Mouse (Mus musculus) mouse trophoblast stem cell (cell line): Measurements from ENCODE around the gene Ddx51.

Source experiments
- in situ Hi-C, 2 experiments: fragments of 300-500 bp; cut with MseI, MboI; formaldehyde crosslinking; loops; 2 replicates in 1 of 2; 3 replicates in 1 of 2; pipeline ENCODE4 v1.15.1; 2025

Gene Ddx51

GRCm38 (mm10) chr5:110652719-110653648 lies at the start of gene Ddx51, which contains the start of gene Noc4l:
Gene Ddx51 (plus strand): TSS chr5:110653451.
Gene Noc4l (minus strand): TSS chr5:110653417.
- in situ Hi-C loops, result no loop called here

GRCm38 (mm10) chr5:110604311-110604710 lies 48.9 kb upstream of the Ddx51 start:
- in situ Hi-C loops, result no loop called here

- in situ Hi-C loops, result no loop called here
Measured at GRCm38 (mm10) chr5:110605531-110606221, 47.6 kb upstream of the Ddx51 start.

GRCm38 (mm10) chr5:110607767-110608166 lies 45.5 kb upstream of the Ddx51 start:
- in situ Hi-C loops, result no loop called here

GRCm38 (mm10) chr5:110608336-110608735 lies 44.9 kb upstream of the Ddx51 start:
- in situ Hi-C loops, result no loop called here

- in situ Hi-C loops, result no loop called here
Measured at GRCm38 (mm10) chr5:110608941-110609340, 44.3 kb upstream of the Ddx51 start.

- in situ Hi-C loops, result no loop called here
Measured at GRCm38 (mm10) chr5:110609425-110609824, 43.8 kb upstream of the Ddx51 start.

- in situ Hi-C loops, result no loop called here
Measured at GRCm38 (mm10) chr5:110609868-110610267, 43.4 kb upstream of the Ddx51 start.

GRCm38 (mm10) chr5:110610484-110610883 lies 42.8 kb upstream of the Ddx51 start:
- in situ Hi-C loops, result no loop called here

GRCm38 (mm10) chr5:110611435-110612158 lies 41.7 kb upstream of the Ddx51 start:
- in situ Hi-C loops, result no loop called here

- in situ Hi-C loops, result no loop called here
Measured at GRCm38 (mm10) chr5:110619226-110619625, 34.0 kb upstream of the Ddx51 start.

GRCm38 (mm10) chr5:110624319-110624718 lies 28.9 kb upstream of the Ddx51 start:
- in situ Hi-C loops, result no loop called here

- in situ Hi-C loops, result no loop called here
Measured at GRCm38 (mm10) chr5:110627351-110627750, 25.9 kb upstream of the Ddx51 start.

GRCm38 (mm10) chr5:110628156-110628555 lies 25.1 kb upstream of the Ddx51 start:
- in situ Hi-C loops, result no loop called here

GRCm38 (mm10) chr5:110629525-110630120 lies 23.6 kb upstream of the Ddx51 start:
- in situ Hi-C loops, result loop anchor here (10.0 kb wide), 1 partner anchor 275 kb away; no protein-coding TSS in a partner anchor

- in situ Hi-C loops, result loop anchor here (5.0 to 10.0 kb wide), 3 partner anchors 139 to 281 kb away; no protein-coding TSS in a partner anchor
Measured at GRCm38 (mm10) chr5:110635951-110636707, 17.1 kb upstream of the Ddx51 start.

GRCm38 (mm10) chr5:110638306-110639074 lies 14.8 kb upstream of the Ddx51 start:
- in situ Hi-C loops, result loop anchor here (5.0 to 10.0 kb wide), 3 partner anchors 141 to 284 kb away; no protein-coding TSS in a partner anchor

- in situ Hi-C loops, result loop anchor here (5.0 to 10.0 kb wide), 3 partner anchors 142 to 285 kb away; no protein-coding TSS in a partner anchor
Measured at GRCm38 (mm10) chr5:110639459-110639858, 13.8 kb upstream of the Ddx51 start.

GRCm38 (mm10) chr5:110646377-110646776 lies 6.9 kb upstream of the Ddx51 start:
- in situ Hi-C loops, result no loop called here

GRCm38 (mm10) chr5:110653686-110654085 lies 435 bp downstream of the Ddx51 start:
- in situ Hi-C loops, result no loop called here
